Mouse (Mus musculus): ENCODE measurements around the gene Pdzd4. TPM values are rescaled to one million over a fixed set of nuclear protein-coding genes. Genes with fewer than 3 reads are reported as not detected.

Gene Pdzd4
- total and polyA plus RNA-seq, 3 experiments, result 0.46 to 2.7 TPM; not detected in 1

DNA sequence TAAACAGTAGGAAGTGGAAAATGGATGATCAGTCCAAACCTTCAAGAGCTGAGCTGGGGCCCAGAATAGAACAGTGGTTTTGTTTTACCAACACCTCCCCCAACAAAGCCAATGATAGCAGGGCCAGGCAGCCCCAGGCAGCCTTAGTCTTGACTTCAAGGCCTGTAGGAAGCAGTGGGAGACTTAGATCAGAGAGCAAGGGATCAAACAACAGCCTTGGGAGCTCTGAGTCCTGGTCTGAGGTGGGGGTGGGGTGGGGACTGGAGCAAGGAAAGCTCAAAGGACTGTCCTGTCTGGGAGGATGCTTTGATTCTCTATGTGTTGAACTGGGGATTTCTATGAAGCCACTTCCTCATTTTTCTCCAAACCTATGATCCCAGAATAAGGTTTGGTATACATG lies 46.7 kb upstream of the Pdzd4 start:
- TF ChIP-seq POLR2A (IDR thresholded peaks at IDR 0.05; ENCODE audit: control insufficient read depth in 1 of 2, insufficient read depth in 1 of 2, low read depth in 1 of 2, low read length in 2 of 2, poor library complexity in 1 of 2), result no peak
- TF ChIP-seq TBP (IDR thresholded peaks at IDR 0.05; ENCODE audit: low read depth, low read length), result no peak
- TF ChIP-seq ETS1 (IDR thresholded peaks at IDR 0.05; ENCODE audit: low read depth, low read length), result no peak
- TF ChIP-seq RCOR1 (IDR thresholded peaks at IDR 0.05; ENCODE audit: low read depth, low read length), result no peak
- no peak for TF ChIP-seq ZC3H11A (IDR thresholded peaks at IDR 0.05; ENCODE audit: low read depth, low read length)
- no peak for TF ChIP-seq ELF1 (IDR thresholded peaks at IDR 0.05; ENCODE audit: low read depth, low read length)
- TF ChIP-seq CHD1 (IDR thresholded peaks at IDR 0.05; ENCODE audit: low read depth, low read length), result no peak
- TF ChIP-seq MYB (IDR thresholded peaks at IDR 0.05; ENCODE audit: low read depth, low read length), result no peak
- TF ChIP-seq MYC (IDR thresholded peaks at IDR 0.05; ENCODE audit: low read depth, low read length), result no peak
- TF ChIP-seq KAT2A (conservative IDR thresholded peaks at IDR 0.05; ENCODE audit: low read depth, low read length), result no peak
- no peak for TF ChIP-seq TCF12 (IDR thresholded peaks at IDR 0.05; ENCODE audit: low read depth, low read length)
- TF ChIP-seq MAX (IDR thresholded peaks at IDR 0.05; ENCODE audit: low read length), result no peak
- no peak for TF ChIP-seq ZNF384 (IDR thresholded peaks at IDR 0.05; ENCODE audit: low read depth, low read length)
- no peak for TF ChIP-seq USF1 (IDR thresholded peaks at IDR 0.05; ENCODE audit: low read depth, low read length)
- TF ChIP-seq UBTF (IDR thresholded peaks at IDR 0.05; ENCODE audit: borderline replicate concordance, insufficient read depth, low read depth, low read length), result no peak
- no peak for TF ChIP-seq GATA1 (IDR thresholded peaks at IDR 0.05; ENCODE audit: low read depth, low read length)
- no peak for TF ChIP-seq MEF2A (IDR thresholded peaks at IDR 0.05; ENCODE audit: extremely low read depth, insufficient replicate concordance, low read depth, low read length, poor library complexity, severe bottlenecking)
- Histone ChIP-seq H3K79me2 (ENCODE audit: control insufficient read depth, insufficient read depth, low read length, poor library complexity) (no peaks in the 10 kb centered on the region), H3K9ac (ENCODE audit: control insufficient read depth, low read depth, low read length, poor library complexity, severe bottlenecking) (no peak overlapping the region), H3K27ac (ENCODE audit: control insufficient read depth, low read depth, low read length) (no peak overlapping the region), H3K36me3 (ENCODE audit: control insufficient read depth in 1 of 2, insufficient read depth in 2 of 2, low read length in 2 of 2) (no peaks in the 10 kb centered on the region), H3K9me3 (replicated peaks; ENCODE audit: insufficient read depth, low read length) (no peaks in the 10 kb centered on the region), H3K4me3 (ENCODE audit: control insufficient read depth in 1 of 2, insufficient read depth in 1 of 2, low read depth in 2 of 2, low read length in 2 of 2) (no peak overlapping the region), H3K27me3 (ENCODE audit: control insufficient read depth in 1 of 2, insufficient read depth in 2 of 2, low read length in 2 of 2) (no peaks in the 10 kb centered on the region), H3K4me1 (ENCODE audit: control insufficient read depth in 1 of 2, insufficient read depth in 2 of 2, low read length in 2 of 2) (peaks cover 0 to 3% of the 10 kb centered on the region in 2 experiments; a peak in 2 of 4 replicates)
- no peak for DNase-seq (ENCODE audit: low read depth, low spot score)

GRCm38 (mm10) chrX:73869334-73869733 lies 44.6 kb upstream of the Pdzd4 start:
- DNase-seq (ENCODE audit: low read depth, low spot score), result peak; percentile 56
- no peaks in the 10 kb centered on the region for H3K27me3 ChIP-seq (ENCODE audit: control insufficient read depth in 1 of 2, insufficient read depth in 2 of 2, low read length in 2 of 2)
- H3K4me3 ChIP-seq (ENCODE audit: control insufficient read depth in 1 of 2, insufficient read depth in 1 of 2, low read depth in 2 of 2, low read length in 2 of 2), result no peak overlapping the region
- no peak for TF ChIP-seq NELFE (IDR thresholded peaks at IDR 0.05; ENCODE audit: low read depth, low read length)
- TF ChIP-seq EP300 (IDR thresholded peaks at IDR 0.05; ENCODE audit: low read depth in 1 of 2, low read length in 2 of 2), result no peak
- peak; percentile 29; the same call in 1 of the 2 replicates for TF ChIP-seq GATA1 (IDR thresholded peaks at IDR 0.05; ENCODE audit: low read depth, low read length)
- TF ChIP-seq MXI1 (IDR thresholded peaks at IDR 0.05; ENCODE audit: low read depth, low read length), result peak; percentile 98
- TF ChIP-seq SIN3A (IDR thresholded peaks at IDR 0.05; ENCODE audit: low read length), result peak; percentile 99
- no peak for TF ChIP-seq NRF1 (IDR thresholded peaks at IDR 0.05; ENCODE audit: insufficient read depth, low read depth, low read length, poor library complexity, severe bottlenecking)
- H3K27ac ChIP-seq (ENCODE audit: control insufficient read depth, low read depth, low read length), result no peak overlapping the region
- no peaks in the 10 kb centered on the region for H3K79me2 ChIP-seq (ENCODE audit: control insufficient read depth, insufficient read depth, low read length, poor library complexity)
- no peaks in the 10 kb centered on the region for H3K36me3 ChIP-seq (ENCODE audit: control insufficient read depth in 1 of 2, insufficient read depth in 2 of 2, low read length in 2 of 2)
- no peaks in the 10 kb centered on the region for H3K9me3 ChIP-seq (replicated peaks; ENCODE audit: insufficient read depth, low read length)
- H3K4me1 ChIP-seq (ENCODE audit: control insufficient read depth in 1 of 2, insufficient read depth in 2 of 2, low read length in 2 of 2), result no peaks in the 10 kb centered on the region
- H3K9ac ChIP-seq (ENCODE audit: control insufficient read depth, low read depth, low read length, poor library complexity, severe bottlenecking), result no peak overlapping the region
